Mouse (Mus musculus) heart, adult 2 months (tissue): ENCODE data around the gene Ndufa13. TPM values are rescaled to one million over a fixed set of nuclear protein-coding genes. Genes with fewer than 3 reads are reported as not detected.

ENCODE experiments used
- DNase-seq, 2 experiments: peaks; one replicate each; pipeline ENCODE4 v3.0.0; 2021
- H3K27ac ChIP-seq: fragments of 200-600 bp; 2 replicates; pipeline ENCODE4 v1.8.1; 2022
- H3K27me3 ChIP-seq: fragments of 200-500 bp; 2 replicates; pipeline ENCODE4 v1.6.1; 2012; ENCODE audit warnings: mild to moderate bottlenecking, low read length, inconsistent platforms, mixed read lengths; ENCODE audit not compliant: control insufficient read depth, insufficient read depth
- H3K36me3 ChIP-seq: fragments of 200-500 bp; 2 replicates; pipeline ENCODE4 v1.6.1; 2012; ENCODE audit warnings: low read length, inconsistent platforms; ENCODE audit not compliant: control insufficient read depth, insufficient read depth
- H3K4me1 ChIP-seq: fragments of 200-500 bp; 2 replicates; pipeline ENCODE4 v1.6.1; 2011; ENCODE audit warnings: low read length; ENCODE audit not compliant: control insufficient read depth, insufficient read depth
- H3K4me3 ChIP-seq: fragments of 200-600 bp; 2 replicates; pipeline ENCODE4 v1.8.1; 2022
- H3K79me2 ChIP-seq: fragments of 200-500 bp; replicated peaks from 2 replicates; pipeline ENCODE4 v1.6.1; 2012; ENCODE audit warnings: mild to moderate bottlenecking, inconsistent platforms, low read length, moderate library complexity, mixed read lengths; ENCODE audit not compliant: control insufficient read depth, insufficient read depth
- H3K9ac ChIP-seq: fragments of 200-500 bp; 2 replicates; pipeline ENCODE4 v1.6.1; 2012; ENCODE audit warnings: low read depth, mild to moderate bottlenecking, control low read depth, inconsistent platforms, low read length, mixed read lengths
- CTCF ChIP-seq: fragments of 200-600 bp; IDR thresholded peaks from 2 replicates; pipeline ENCODE4 v1.8.1; 2022; ENCODE audit warnings: antibody characterized with exemption, mild to moderate bottlenecking, moderate library complexity
- EP300 ChIP-seq: fragments of 200-500 bp; IDR thresholded peaks from 2 replicates; pipeline ENCODE4 v1.6.1; 2011; ENCODE audit warnings: low read depth, low read length, control low read depth; ENCODE audit not compliant: insufficient read depth
- POLR2A ChIP-seq: fragments of 200-500 bp; IDR thresholded peaks from 2 replicates; pipeline ENCODE4 v1.6.1; 2011; ENCODE audit warnings: mild to moderate bottlenecking, low read depth, low read length, control low read depth; ENCODE audit not compliant: insufficient read depth
- WGBS: fragments of 180-500 bp; shearing (Covaris S2); methylation state at CpG from one replicate; pipeline ENCODE4 v1.1.7; 2018; 5-methylcytosine and 5-hydroxymethylcytosine counted together
- intact Hi-C: fragments of 180-260 bp; cut with DNase I; formaldehyde crosslinking; loops from one replicate; pipeline ENCODE4 v1.15.1; 2025
- polyA plus RNA-seq: library from polyadenylated mRNA; depleted of rRNA; stranded (reverse); fragments of >200 nt; gene quantifications from 2 replicates; pipeline ENCODE4 v1.2.3, GENCODE M21; 2012
- total RNA-seq, 2 experiments: library from RNA; stranded (reverse); gene quantifications; 2 replicates each; pipeline ENCODE4 v1.2.3; 2021

Gene Ndufa13
- total and polyA plus RNA-seq, 3 experiments, result 417 to 492 (median 488) TPM

GRCm38 (mm10) chr8:69876097-69876496 is 26.3 kb downstream of the Ndufa13 start:
- Histone ChIP-seq H3K27me3 (peaks cover 4% of the 10 kb centered on the region), H3K36me3 (no peaks in the 10 kb centered on the region), H3K79me2 (no peaks in the 10 kb centered on the region), H3K9ac (no peak overlapping the region), H3K4me1 (no peaks in the 10 kb centered on the region), H3K4me3 (no peak overlapping the region), H3K27ac (no peak overlapping the region)
- intact Hi-C loops, result no loop called here
- no peak for DNase-seq
- WGBS, result 46% methylated on average over 10 of the region's 10 CpGs
- no peak for TF ChIP-seq EP300
- no peak for TF ChIP-seq CTCF
- TF ChIP-seq POLR2A, result no peak

DNA sequence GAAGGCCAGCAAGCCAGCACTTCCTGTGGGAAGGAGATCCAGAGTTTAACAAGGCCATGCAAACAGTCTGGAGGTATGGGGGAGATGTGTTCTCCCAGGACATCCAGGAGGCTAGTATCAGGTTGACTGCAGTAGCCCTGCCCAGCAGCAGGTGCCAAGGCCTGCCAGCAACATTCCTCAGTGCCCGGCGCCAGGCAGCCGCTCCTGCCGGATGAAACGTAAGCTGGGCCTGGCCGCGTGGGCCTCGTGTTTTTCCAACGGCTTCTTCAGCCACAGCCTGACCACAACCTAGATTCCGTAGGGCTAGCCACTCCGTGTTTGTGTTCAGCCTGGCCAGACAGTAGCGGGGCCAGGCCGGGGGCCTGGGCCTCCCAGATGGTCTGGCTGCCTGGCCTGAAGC is 27.7 kb downstream of the Ndufa13 start:
- intact Hi-C loops, result loop anchor here (1.0 to 2.0 kb wide), 4 partner anchors 17 to 296 kb away; no protein-coding TSS in a partner anchor
- no peak for DNase-seq
- H3K4me3 ChIP-seq, result no peak overlapping the region
- H3K9ac ChIP-seq, result no peak overlapping the region
- WGBS, result 72% methylated on average over 13 of the region's 13 CpGs
- no peaks in the 10 kb centered on the region for H3K4me1 ChIP-seq
- H3K27ac ChIP-seq, result no peak overlapping the region
- TF ChIP-seq CTCF, result no peak
- TF ChIP-seq POLR2A, result no peak
- TF ChIP-seq EP300, result no peak
- no peaks in the 10 kb centered on the region for H3K27me3 ChIP-seq
- H3K36me3 ChIP-seq, result no peaks in the 10 kb centered on the region
- no peaks in the 10 kb centered on the region for H3K79me2 ChIP-seq

- 8% methylated on average over 9 of the region's 9 CpGs for WGBS
- Histone ChIP-seq H3K79me2 (no peaks in the 10 kb centered on the region), H3K4me1 (no peaks in the 10 kb centered on the region), H3K4me3 (no peak overlapping the region), H3K27ac (no peak overlapping the region), H3K27me3 (no peaks in the 10 kb centered on the region), H3K9ac (no peak overlapping the region), H3K36me3 (no peaks in the 10 kb centered on the region)
- TF ChIP-seq CTCF (peak; percentile 99), POLR2A (no peak), EP300 (0 out of 2 replicates have a peak, but pooled peaks have one; percentile 41)
- intact Hi-C loops, result loop anchor here (1.0 to 2.0 kb wide), 4 partner anchors 17 to 297 kb away; no protein-coding TSS in a partner anchor
- DNase-seq, result peak; percentile 51 to 78
Measured at GRCm38 (mm10) chr8:69874155-69874554, 28.2 kb downstream of the Ndufa13 start.

- Histone ChIP-seq H3K4me3 (no peak overlapping the region), H3K27me3 (no peaks in the 10 kb centered on the region), H3K27ac (no peak overlapping the region), H3K79me2 (no peaks in the 10 kb centered on the region), H3K9ac (no peak overlapping the region), H3K36me3 (no peaks in the 10 kb centered on the region), H3K4me1 (peaks cover 2% of the 10 kb centered on the region; the same call in 1 of the 2 replicates)
- no peak for DNase-seq
- TF ChIP-seq EP300 (no peak), CTCF (no peak), POLR2A (no peak)
- intact Hi-C loops, result no loop called here
- WGBS, result 84% methylated on average over 6 of the region's 6 CpGs
Measured at GRCm38 (mm10) chr8:69870907-69871306, 31.5 kb downstream of the Ndufa13 start.

DNA sequence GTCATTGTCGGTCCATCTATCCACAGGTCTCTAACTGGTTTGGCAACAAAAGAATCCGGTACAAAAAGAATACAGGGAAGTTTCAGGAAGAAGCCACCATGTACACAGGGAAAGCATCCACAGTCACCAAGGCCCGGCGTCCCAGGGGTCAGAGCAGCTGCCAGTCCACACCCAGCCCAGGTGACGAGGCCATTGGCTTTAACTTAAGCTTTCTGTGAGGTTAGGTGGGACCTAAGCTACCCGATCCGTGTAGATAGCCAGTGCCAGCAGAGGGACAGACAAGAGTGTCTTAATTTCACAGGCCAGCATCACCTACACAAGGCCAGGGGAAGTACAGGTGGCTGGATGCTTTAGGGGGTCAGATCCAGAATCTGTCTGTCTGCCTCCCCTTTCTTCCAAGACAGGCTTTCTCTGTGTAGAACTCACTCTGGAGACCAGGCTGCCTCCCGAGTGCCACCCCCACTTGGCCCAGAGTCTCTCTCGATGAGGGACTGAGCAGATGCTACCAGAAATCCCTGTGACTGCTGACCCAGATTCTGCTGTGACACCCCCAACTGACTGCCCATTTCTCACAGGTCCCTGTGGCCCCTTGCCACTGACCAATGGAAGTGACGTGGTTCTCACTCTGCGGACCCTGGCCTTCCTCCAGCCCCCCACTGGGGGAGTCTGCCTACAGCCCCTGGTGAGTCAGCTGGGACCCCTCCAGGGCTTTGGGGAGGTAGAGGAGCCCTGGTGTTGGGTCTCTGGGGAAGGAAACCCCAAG is 32.2 kb downstream of the Ndufa13 start:
- Histone ChIP-seq H3K27ac (no peak overlapping the region), H3K4me1 (peaks cover 2% of the 10 kb centered on the region; the same call in 1 of the 2 replicates), H3K36me3 (no peaks in the 10 kb centered on the region), H3K79me2 (no peaks in the 10 kb centered on the region), H3K4me3 (no peak overlapping the region), H3K27me3 (no peaks in the 10 kb centered on the region), H3K9ac (no peak overlapping the region)
- TF ChIP-seq CTCF, result no peak
- no peak for TF ChIP-seq POLR2A
- no peak for TF ChIP-seq EP300
- 84% methylated on average over 11 of the region's 11 CpGs for WGBS
- intact Hi-C loops, result no loop called here
- DNase-seq, result no peak

- H3K9ac ChIP-seq, result no peak overlapping the region
- intact Hi-C loops, result no loop called here
- no peak for DNase-seq
Measured at GRCm38 (mm10) chr8:69867696-69868326, 34.5 kb downstream of the Ndufa13 start.

More at GRCm38 (mm10) chr8:69867696-69868326, 34.5 kb downstream of the Ndufa13 start:
- no peak overlapping the region for H3K4me3 ChIP-seq
- WGBS, result 67% methylated on average over 5 of the region's 5 CpGs
- peaks cover 2% of the 10 kb centered on the region; the same call in 1 of the 2 replicates for H3K4me1 ChIP-seq
- no peak overlapping the region for H3K27ac ChIP-seq
- TF ChIP-seq POLR2A (no peak), EP300 (no peak), CTCF (no peak)
- H3K79me2 ChIP-seq, result no peaks in the 10 kb centered on the region
- H3K36me3 ChIP-seq, result no peaks in the 10 kb centered on the region
- no peaks in the 10 kb centered on the region for H3K27me3 ChIP-seq
